ENCODE assay signal across 20 mouse cellular contexts in the genomic region with DNA sequence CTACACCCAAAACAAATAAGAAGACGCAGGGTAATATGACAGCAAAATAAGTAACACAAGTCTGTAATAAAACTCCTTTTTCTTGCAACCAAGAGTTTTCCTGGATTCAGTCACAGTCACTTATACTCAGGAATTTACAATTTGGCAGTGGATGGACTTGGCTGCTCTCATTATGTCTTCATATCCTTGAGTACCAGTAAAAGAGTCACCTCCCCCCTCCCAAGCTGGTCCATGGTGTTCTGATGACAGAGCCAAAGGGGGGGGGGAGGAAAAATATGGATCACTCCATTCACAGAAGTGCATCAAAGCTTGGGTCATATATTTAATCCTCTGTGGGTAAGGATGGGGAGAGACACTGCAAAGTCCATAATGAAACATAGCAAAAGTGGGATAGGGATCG.
DNase-seq lines count a peak whose midpoint lies in the region; ATAC-seq and TF ChIP-seq lines count a peak whose summit lies in the region.
"Had no signal": no experiment of that assay in that cellular context is flagged by ENCODE, and none has a peak within 500 bp of the region (broad histone marks: within the 10 kb centered on the region; RNA-seq: fewer than 3 reads in every experiment).

No protein-coding gene starts in this region.

- no peaks in the 10 kb centered on the region for H3K9me3 ChIP-seq in embryonic facial prominence, embryonic 14.5 days (ENCODE audit: control insufficient read depth, low read length)
- no peaks in the 10 kb centered on the region for H3K9me3 ChIP-seq in embryonic facial prominence, embryonic 10.5 days
- H3K9me3 ChIP-seq in lung, embryonic 16.5 days (ENCODE audit: control insufficient read depth, low read length): no peaks in the 10 kb centered on the region
- H3K9me3 ChIP-seq: forebrain, embryonic 13.5 days; heart, embryonic 10.5 days; limb, embryonic 12.5 days; liver, embryonic 12.5 days; midbrain, embryonic 10.5 days had no signal

- no peak overlapping the region for H3K4me3 ChIP-seq in embryonic facial prominence, embryonic 14.5 days (ENCODE audit: low read depth, low read length)
- no peak overlapping the region for H3K4me3 ChIP-seq in embryonic facial prominence, embryonic 10.5 days
- no peak overlapping the region for H3K4me3 ChIP-seq in lung, embryonic 16.5 days (ENCODE audit: low read length)
- H3K4me3 ChIP-seq: forebrain, embryonic 13.5 days; heart, embryonic 10.5 days; limb, embryonic 12.5 days; liver, embryonic 12.5 days; midbrain, embryonic 10.5 days had no signal

- 74% methylated on average over 2 of the region's 2 CpGs for WGBS in embryonic facial prominence, embryonic 14.5 days
- WGBS in embryonic facial prominence, embryonic 10.5 days: 88% methylated on average over 2 of the region's 2 CpGs
- 62% methylated on average over 2 of the region's 2 CpGs for whole genome bisulfite sequencing in lung, embryonic 16.5 days

- in situ Hi-C loops in Patski (cut with MboI; ENCODE audit: low pct_unique_long_range_greater_than_20kb): no loop called here

- H3K36me3 ChIP-seq in embryonic facial prominence, embryonic 14.5 days (ENCODE audit: control insufficient read depth, insufficient read depth, low read length): no peaks in the 10 kb centered on the region
- no peaks in the 10 kb centered on the region for H3K36me3 ChIP-seq in embryonic facial prominence, embryonic 10.5 days (replicated peaks)
- no peaks in the 10 kb centered on the region for H3K36me3 ChIP-seq in lung, embryonic 16.5 days (ENCODE audit: control insufficient read depth, insufficient read depth, low read length)
- H3K36me3 ChIP-seq: heart, embryonic 10.5 days; limb, embryonic 12.5 days; liver, embryonic 12.5 days; midbrain, embryonic 10.5 days had no signal

- peak; percentile 34 for DNase-seq in embryonic facial prominence, embryonic 14.5 days (ENCODE audit: low spot score)
- DNase-seq in embryonic facial prominence, embryonic 10.5 days (ENCODE audit: low spot score): no peak
- no peak for DNase-seq in lung, postnatal 4 days
- no peak for DNase-seq in Patski (ENCODE audit: low read depth, low spot score)
- peak; percentile 73 for DNase-seq in cerebellum, postnatal 14 days
- DNase-seq in gastrocnemius, postnatal 36 days: no peak
- DNase-seq: adrenal gland, adult 2 months; B cell, adult 2 months; kidney, adult 8-10 months; kidney, postnatal 25 days; right cerebral cortex, postnatal 4 days had no signal

- H3K27ac ChIP-seq in embryonic facial prominence, embryonic 14.5 days (replicated peaks; ENCODE audit: low read depth, low read length): no peak overlapping the region
- no peak overlapping the region for H3K27ac ChIP-seq in embryonic facial prominence, embryonic 10.5 days (replicated peaks)
- no peak overlapping the region for H3K27ac ChIP-seq in lung, embryonic 16.5 days (ENCODE audit: low read length)
- H3K27ac ChIP-seq: forebrain, embryonic 13.5 days; heart, embryonic 10.5 days; limb, embryonic 12.5 days; liver, embryonic 12.5 days; macrophage; midbrain, embryonic 10.5 days; stomach, postnatal 0 days had no signal

- no peak for ATAC-seq in embryonic facial prominence, embryonic 14.5 days (ENCODE audit: low read depth)
- ATAC-seq in lung, embryonic 16.5 days (ENCODE audit: low read depth): peak; percentile 72
- peak; percentile 48 for ATAC-seq in Patski
- ATAC-seq: forebrain, embryonic 13.5 days; inflammation-experienced regulatory T-cells, adult 6 months; liver, embryonic 12.5 days had no signal

- intact Hi-C loops in gastrocnemius, postnatal 36 days (cut with DNase I): no loop called here

- no peak overlapping the region for H3K4me2 ChIP-seq in embryonic facial prominence, embryonic 14.5 days (ENCODE audit: low read depth, low read length)
- H3K4me2 ChIP-seq in lung, embryonic 16.5 days (ENCODE audit: low read depth, low read length): no peak overlapping the region
- H3K4me2 ChIP-seq: forebrain, embryonic 13.5 days; limb, embryonic 12.5 days; liver, embryonic 12.5 days had no signal

- no peaks in the 10 kb centered on the region for H3K4me1 ChIP-seq in embryonic facial prominence, embryonic 14.5 days (ENCODE audit: control insufficient read depth, insufficient read depth, low read length)
- no peaks in the 10 kb centered on the region for H3K4me1 ChIP-seq in embryonic facial prominence, embryonic 10.5 days
- no peaks in the 10 kb centered on the region for H3K4me1 ChIP-seq in lung, embryonic 16.5 days (replicated peaks; ENCODE audit: control insufficient read depth, insufficient read depth, low read length)
- H3K4me1 ChIP-seq: forebrain, embryonic 13.5 days; heart, embryonic 10.5 days; limb, embryonic 12.5 days; liver, embryonic 12.5 days; midbrain, embryonic 10.5 days had no signal

- TF ChIP-seq CTCF in Patski (IDR thresholded peaks at IDR 0.05): no peak

- CTCF ChIA-PET in Patski (lab: Charles Lee): no interaction called here

- no peak overlapping the region for H3K9ac ChIP-seq in embryonic facial prominence, embryonic 14.5 days (ENCODE audit: low read depth, low read length)
- no peak overlapping the region for H3K9ac ChIP-seq in lung, embryonic 16.5 days (ENCODE audit: low read length)
- H3K9ac ChIP-seq: forebrain, embryonic 13.5 days; limb, embryonic 12.5 days; liver, embryonic 12.5 days had no signal

- no peaks in the 10 kb centered on the region for H3K27me3 ChIP-seq in embryonic facial prominence, embryonic 14.5 days (replicated peaks; ENCODE audit: control insufficient read depth, insufficient read depth, low read length)
- no peaks in the 10 kb centered on the region for H3K27me3 ChIP-seq in embryonic facial prominence, embryonic 10.5 days (replicated peaks; ENCODE audit: low read depth, poor library complexity, severe bottlenecking)
- H3K27me3 ChIP-seq in lung, embryonic 16.5 days (ENCODE audit: control insufficient read depth, insufficient read depth, low read depth, low read length): no peaks in the 10 kb centered on the region
- H3K27me3 ChIP-seq in Patski: no peaks in the 10 kb centered on the region
- H3K27me3 ChIP-seq: forebrain, embryonic 13.5 days; limb, embryonic 12.5 days; liver, embryonic 12.5 days had no signal

- POLR2A ChIA-PET in Patski (lab: Charles Lee): no interaction called here

Comparison
In these comparisons a context has a peak if more than half of its experiments do, and no peak if none do; other contexts are left out.
1. DNase-seq: peak in embryonic facial prominence, embryonic 14.5 days (single experiment) and cerebellum, postnatal 14 days (2 of 2); none in embryonic facial prominence, embryonic 10.5 days (single experiment), lung, postnatal 4 days (0 of 2), Patski (single experiment) and gastrocnemius, postnatal 36 days (0 of 2).